Mouse (Mus musculus) forebrain, embryonic 15.5 days (tissue): Measurements from ENCODE around the gene Fndc5. TPM values are rescaled to one million over a fixed set of nuclear protein-coding genes. Genes with fewer than 3 reads are reported as not detected.

Experiments used
- ATAC-seq: fragments of 200-750 bp; cut with Nextera tagmentation; replicated peaks from 2 replicates; pipeline ENCODE4 v1.8.0; 2017; ENCODE audit warnings: mild to moderate bottlenecking, moderate TSS enrichment, moderate library complexity
- H3K27ac ChIP-seq: fragments of 300-500 bp; sonication (generic); replicated peaks from 2 replicates; pipeline ENCODE4 v1.5.1; 2015; ENCODE audit warnings: mild to moderate bottlenecking, inconsistent platforms
- H3K27me3 ChIP-seq: fragments of 300-500 bp; sonication (generic); 2 replicates; pipeline ENCODE4 v1.6.1; 2015; ENCODE audit warnings: inconsistent platforms
- H3K36me3 ChIP-seq: fragments of 300-500 bp; sonication (generic); 2 replicates; pipeline ENCODE4 v1.6.1; 2015; ENCODE audit warnings: mild to moderate bottlenecking, inconsistent platforms
- H3K4me1 ChIP-seq: fragments of 300-500 bp; sonication (generic); 2 replicates; pipeline ENCODE4 v1.6.1; 2015; ENCODE audit warnings: inconsistent platforms
- H3K4me2 ChIP-seq: fragments of 300-500 bp; sonication (generic); replicated peaks from 2 replicates; pipeline ENCODE4 v1.6.1; 2015; ENCODE audit warnings: mild to moderate bottlenecking, inconsistent platforms
- H3K4me3 ChIP-seq: fragments of 300-500 bp; sonication (generic); 2 replicates; pipeline ENCODE4 v1.5.1; 2015; ENCODE audit warnings: mild to moderate bottlenecking, inconsistent platforms
- H3K9ac ChIP-seq: fragments of 300-500 bp; sonication (generic); replicated peaks from 2 replicates; pipeline ENCODE4 v1.6.1; 2015; ENCODE audit warnings: mild to moderate bottlenecking, inconsistent platforms
- H3K9me3 ChIP-seq: fragments of 300-500 bp; sonication (generic); 2 replicates; pipeline ENCODE4 v1.6.1; 2016; ENCODE audit warnings: inconsistent platforms
- WGBS: fragments of 180-500 bp; shearing (Covaris S2); methylation state at CpG from one replicate; pipeline ENCODE4 v1.1.7; 2015; ENCODE audit warnings: mixed read lengths; 5-methylcytosine and 5-hydroxymethylcytosine counted together
- polyA plus RNA-seq: library from polyadenylated mRNA; unstranded; fragments of >200 nt; fragmentation: Nextera tagmentation; extraction: Ambion mirVana; gene quantifications from 2 replicates; pipeline ENCODE4 v1.2.1, GENCODE M21; 2015

Fndc5 gene
- polyA plus RNA-seq, 1 experiment from 2014 or later = 2.6 TPM

DNA sequence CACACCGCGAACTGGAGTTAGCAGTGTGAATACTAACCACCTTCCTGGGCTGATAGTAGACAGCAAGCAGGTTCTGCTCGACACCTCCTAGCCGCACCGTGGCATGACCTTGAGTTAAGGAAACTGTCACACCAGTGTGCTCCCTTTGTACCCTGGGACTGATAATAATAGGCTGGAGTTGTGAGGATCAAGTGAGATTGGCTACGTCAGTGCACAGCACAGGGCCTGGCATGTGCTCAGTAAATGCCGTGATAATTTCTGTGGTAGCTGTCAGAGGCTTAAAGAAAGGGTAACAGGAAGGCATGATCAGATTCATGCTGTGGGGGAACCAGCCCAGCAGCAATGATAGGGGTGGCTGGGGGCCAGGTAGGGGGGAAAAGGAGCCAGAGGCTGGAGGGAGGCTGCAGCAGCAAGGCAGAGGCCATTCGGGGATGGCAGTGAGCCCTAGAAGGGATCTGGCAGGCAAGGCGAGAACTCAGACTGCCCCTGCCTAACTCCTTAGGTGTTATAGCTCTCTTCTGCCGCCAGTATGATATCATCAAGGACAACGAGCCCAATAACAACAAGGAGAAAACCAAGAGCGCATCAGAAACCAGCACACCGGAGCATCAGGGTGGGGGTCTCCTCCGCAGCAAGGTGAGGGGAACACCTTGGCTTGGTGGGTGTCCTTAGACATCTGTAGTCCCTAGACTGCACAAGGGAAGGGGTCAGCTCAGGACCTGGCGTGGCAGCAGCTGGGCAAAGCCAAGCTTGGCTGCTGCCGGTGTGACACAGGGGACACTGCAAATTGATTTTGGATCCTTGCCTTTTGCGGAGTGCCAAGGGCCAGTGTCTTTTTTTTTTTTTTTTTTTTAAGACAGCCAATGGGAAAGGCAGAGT, 5.0 kb downstream of the Fndc5 start:
- H3K4me1 ChIP-seq = peaks cover 38% of the 10 kb centered on the region
- no peak for ATAC-seq
- no peak overlapping the region for H3K9ac ChIP-seq
- no peak overlapping the region for H3K27ac ChIP-seq
- no peaks in the 10 kb centered on the region for H3K36me3 ChIP-seq
- H3K4me3 ChIP-seq = no peak overlapping the region
- H3K9me3 ChIP-seq = no peaks in the 10 kb centered on the region
- peaks cover 11% of the 10 kb centered on the region; the same call in 1 of the 2 replicates for H3K27me3 ChIP-seq
- WGBS = 69% methylated on average over 17 of the region's 17 CpGs
- no peak overlapping the region for H3K4me2 ChIP-seq

DNA sequence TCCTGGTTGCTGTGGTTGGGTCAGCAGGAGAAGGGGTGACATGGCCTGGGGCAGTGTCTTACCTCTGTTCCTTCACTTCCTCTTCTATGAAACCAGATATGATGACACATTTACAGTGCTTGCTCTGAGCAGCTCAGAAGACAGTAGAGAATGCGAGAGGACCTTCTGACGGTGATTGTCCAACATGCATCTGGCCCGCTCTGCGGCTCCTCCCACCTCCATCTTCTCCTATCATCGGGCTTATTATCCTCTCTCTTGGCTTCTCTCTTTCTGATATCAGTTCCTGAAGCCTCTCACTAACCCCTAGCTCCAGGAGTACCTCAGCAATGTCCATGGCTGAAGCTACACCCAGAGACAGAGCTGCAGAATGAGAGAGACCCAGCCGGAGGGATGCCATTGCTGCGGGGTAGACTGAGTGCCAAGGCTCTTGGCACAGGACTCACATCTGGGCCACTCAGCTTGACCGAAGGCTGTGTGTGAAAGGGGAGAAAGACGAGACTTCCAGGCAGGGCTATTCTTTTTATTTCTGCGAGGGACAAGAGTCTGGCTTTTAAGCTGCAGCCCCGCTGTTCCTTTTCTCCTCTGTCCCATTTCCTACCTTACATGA, 5.7 kb downstream of the Fndc5 start:
- Histone ChIP-seq H3K9me3 (no peaks in the 10 kb centered on the region), H3K4me1 (peaks cover 37% of the 10 kb centered on the region), H3K4me3 (no peak overlapping the region), H3K9ac (no peak overlapping the region), H3K36me3 (no peaks in the 10 kb centered on the region), H3K27me3 (peaks cover 6% of the 10 kb centered on the region; the same call in 1 of the 2 replicates), H3K4me2 (no peak overlapping the region), H3K27ac (no peak overlapping the region)
- ATAC-seq = no peak
- WGBS = 79% methylated on average over 11 of the region's 11 CpGs

DNA sequence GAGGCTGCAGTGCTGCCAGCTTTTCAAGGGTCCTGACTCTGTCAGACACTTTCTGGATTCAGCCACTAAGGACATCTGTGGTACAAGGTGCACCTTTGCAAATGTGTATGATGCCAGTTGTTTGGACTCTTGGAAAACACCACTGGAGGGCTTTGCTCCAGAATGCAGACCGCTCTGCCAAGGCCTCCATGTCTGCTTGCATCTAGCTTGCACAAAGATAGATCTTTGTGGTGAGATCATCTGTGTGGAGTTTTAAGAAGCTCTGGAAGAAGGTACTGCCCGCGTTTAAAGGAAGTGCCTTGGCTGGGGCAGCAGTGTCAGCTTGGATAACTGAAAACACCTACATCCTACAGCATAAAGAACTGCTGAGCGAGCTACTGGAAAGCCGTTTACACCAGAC, 6.7 kb downstream of the Fndc5 start:
- no peaks in the 10 kb centered on the region for H3K9me3 ChIP-seq
- H3K9ac ChIP-seq = no peak overlapping the region
- no peak overlapping the region for H3K4me3 ChIP-seq
- H3K27ac ChIP-seq = 0 out of 2 replicates have a peak overlapping the region, but pooled peaks have one; percentile 86
- ATAC-seq = no peak
- peaks cover 45% of the 10 kb centered on the region for H3K4me1 ChIP-seq
- no peak overlapping the region for H3K4me2 ChIP-seq
- H3K27me3 ChIP-seq = no peaks in the 10 kb centered on the region
- no peaks in the 10 kb centered on the region for H3K36me3 ChIP-seq
- WGBS = 86% methylated on average over 5 of the region's 5 CpGs

DNA sequence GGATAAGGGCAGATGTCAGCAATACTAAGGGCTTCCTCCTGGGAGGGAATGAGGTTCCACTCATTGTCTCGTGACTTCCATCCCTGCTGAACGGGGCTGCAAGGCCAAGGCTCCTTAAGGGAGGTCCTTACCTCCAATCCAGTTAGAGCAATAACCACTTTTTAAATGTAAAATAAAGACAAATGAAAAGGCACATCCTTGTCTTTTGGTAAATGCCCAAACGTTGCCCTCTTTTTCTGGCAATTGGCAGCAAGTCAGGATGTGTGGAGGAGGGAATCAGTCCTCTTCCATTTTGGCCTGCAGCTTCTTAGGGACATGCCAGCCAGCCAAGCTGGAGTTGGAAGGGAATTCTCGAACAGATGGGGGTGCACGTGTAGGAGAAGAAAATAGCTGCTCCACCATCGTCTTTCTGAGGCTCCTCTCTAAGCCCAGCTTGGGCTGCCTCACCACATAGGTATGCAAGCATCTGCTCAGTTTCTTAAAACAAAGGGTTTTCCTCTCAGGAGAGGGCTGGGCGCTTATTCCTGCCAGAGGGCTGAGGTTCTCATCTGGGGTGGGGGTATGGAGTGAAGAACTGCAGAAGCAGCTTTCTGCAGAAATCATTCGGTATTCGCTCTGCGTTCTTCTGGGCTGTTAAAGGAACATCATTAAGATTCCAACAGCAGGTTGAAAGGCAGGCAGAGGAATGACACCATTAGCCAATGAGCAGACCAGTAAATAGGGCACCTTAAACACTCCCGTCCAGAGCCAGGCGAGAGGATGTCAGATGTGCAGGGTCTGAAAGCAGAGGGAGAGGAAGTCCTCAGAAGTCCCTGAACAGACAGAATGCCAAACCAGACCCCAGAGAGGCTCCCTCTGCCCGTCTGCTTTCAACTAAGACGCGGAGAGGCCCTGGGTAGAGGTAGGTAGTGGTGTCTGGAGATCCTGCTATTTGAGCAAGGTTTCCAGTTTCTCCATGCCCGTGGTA, 7.9 kb downstream of the Fndc5 start:
- WGBS = 36% methylated on average over 16 of the region's 16 CpGs
- Histone ChIP-seq H3K4me1 (peaks cover 47% of the 10 kb centered on the region), H3K27me3 (no peaks in the 10 kb centered on the region), H3K36me3 (peaks cover 6% of the 10 kb centered on the region; the same call in 1 of the 2 replicates), H3K9ac (no peak overlapping the region), H3K9me3 (no peaks in the 10 kb centered on the region), H3K4me3 (no peak overlapping the region), H3K27ac (peak overlapping the region; percentile 86), H3K4me2 (peak overlapping the region; percentile 14)
- ATAC-seq = peak; percentile 83

DNA sequence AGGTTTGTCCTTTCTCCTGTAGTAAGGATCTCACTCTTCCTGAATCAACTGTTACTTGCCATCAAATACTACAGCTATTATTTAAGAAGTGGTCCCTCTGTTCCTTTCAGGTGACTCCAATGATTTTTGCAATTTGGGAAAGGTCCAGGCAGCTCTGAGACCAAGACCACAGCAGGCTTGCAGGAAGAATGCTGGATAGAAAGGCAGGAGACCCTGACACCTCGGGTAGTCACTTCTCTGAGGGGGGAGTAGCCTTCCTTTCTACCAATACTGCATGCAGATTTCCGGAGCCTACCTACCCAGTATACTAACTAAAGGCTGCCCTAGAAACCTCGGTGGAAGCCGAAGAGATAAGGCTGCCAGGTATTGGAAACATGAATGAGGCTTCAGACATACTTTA, 8.6 kb downstream of the Fndc5 start:
- 68% methylated on average over 4 of the region's 4 CpGs for WGBS
- no peak for ATAC-seq

DNA sequence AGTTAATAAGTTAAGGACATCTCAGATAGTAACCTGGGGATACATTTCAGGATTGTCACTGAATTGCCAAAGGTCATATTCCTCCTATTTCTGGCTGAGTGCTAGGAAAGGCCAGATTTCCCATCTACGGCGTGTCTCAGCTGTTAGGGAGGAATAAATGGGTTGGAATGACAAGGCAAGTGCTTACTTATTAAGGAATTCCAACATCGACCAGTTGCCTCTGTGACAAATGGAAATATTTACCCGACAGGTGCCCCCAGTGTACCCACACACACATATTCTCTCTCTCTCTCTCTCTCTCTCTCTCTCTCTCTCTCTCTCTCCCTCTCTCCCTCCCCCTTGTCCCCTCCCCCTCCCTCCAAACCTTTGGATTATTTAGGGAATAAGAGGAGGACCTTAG, 9.1 kb downstream of the Fndc5 start:
- Histone ChIP-seq H3K27me3 (no peaks in the 10 kb centered on the region), H3K4me3 (no peak overlapping the region), H3K4me1 (peaks cover 47% of the 10 kb centered on the region), H3K4me2 (no peak overlapping the region), H3K27ac (no peak overlapping the region), H3K9ac (no peak overlapping the region), H3K9me3 (no peaks in the 10 kb centered on the region), H3K36me3 (peaks cover 7% of the 10 kb centered on the region; the same call in 1 of the 2 replicates)
- WGBS = 79% methylated on average over 4 of the region's 4 CpGs
- no peak for ATAC-seq

More for the DNA sequence above, 8.6 kb downstream of the Fndc5 start:
- peak overlapping the region; percentile 86 for H3K27ac ChIP-seq
- no peak overlapping the region for H3K4me2 ChIP-seq
- no peak overlapping the region for H3K4me3 ChIP-seq
- H3K36me3 ChIP-seq = peaks cover 7% of the 10 kb centered on the region; the same call in 1 of the 2 replicates
- H3K9me3 ChIP-seq = no peaks in the 10 kb centered on the region
- no peaks in the 10 kb centered on the region for H3K27me3 ChIP-seq
- H3K4me1 ChIP-seq = peaks cover 47% of the 10 kb centered on the region
- H3K9ac ChIP-seq = no peak overlapping the region

DNA sequence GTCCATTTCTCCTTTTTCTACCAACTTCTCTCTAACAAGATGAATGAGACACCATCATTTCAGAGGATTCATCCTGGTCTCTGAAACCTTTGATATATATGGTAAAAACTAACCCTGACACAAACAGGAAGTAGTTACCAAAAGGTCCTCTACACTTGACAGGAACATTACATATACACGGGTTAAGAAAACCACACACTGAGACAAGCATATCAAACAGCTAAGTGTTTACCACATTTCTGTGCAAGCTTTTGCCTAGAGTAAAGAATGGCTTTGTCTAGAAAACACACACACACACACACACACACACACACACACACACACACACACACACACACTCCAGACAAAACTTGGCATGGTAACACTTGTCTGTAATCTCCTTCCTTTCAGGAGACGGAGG, 9.6 kb downstream of the Fndc5 start:
- WGBS = 60% methylated on average over 2 of the region's 2 CpGs
- H3K9ac ChIP-seq = no peak overlapping the region
- H3K27ac ChIP-seq = no peak overlapping the region
- no peaks in the 10 kb centered on the region for H3K9me3 ChIP-seq
- H3K4me1 ChIP-seq = peaks cover 47% of the 10 kb centered on the region
- ATAC-seq = no peak
- H3K36me3 ChIP-seq = peaks cover 7% of the 10 kb centered on the region; the same call in 1 of the 2 replicates
- H3K4me3 ChIP-seq = no peak overlapping the region
- no peak overlapping the region for H3K4me2 ChIP-seq
- H3K27me3 ChIP-seq = no peaks in the 10 kb centered on the region

DNA sequence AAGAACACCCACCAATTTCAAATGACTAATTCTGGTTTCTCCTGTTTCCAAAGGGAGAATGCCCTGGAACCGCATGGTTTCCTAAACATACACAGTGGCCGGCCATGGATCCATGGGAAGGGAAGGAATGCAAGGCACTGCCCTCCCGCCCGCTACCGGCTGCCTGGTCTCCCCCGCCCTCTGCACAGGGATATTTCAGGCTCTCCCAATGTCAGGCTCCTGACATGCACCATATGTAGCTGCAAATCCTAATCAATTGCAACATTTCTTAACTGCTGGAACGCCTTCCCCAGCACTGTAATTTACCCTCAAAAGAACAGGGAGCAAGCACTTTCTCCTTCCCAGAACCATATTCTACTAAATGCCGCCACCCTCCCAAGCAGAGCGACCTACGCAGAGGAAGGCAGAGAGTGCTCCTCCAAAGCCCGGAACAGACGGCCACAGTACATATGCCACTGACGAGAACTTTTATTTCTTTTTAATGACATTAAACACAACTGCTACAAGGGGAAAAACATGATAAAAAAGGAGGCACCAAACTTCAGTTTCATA, 10.8 kb downstream of the Fndc5 start:
- Histone ChIP-seq H3K4me3 (no peak overlapping the region), H3K9ac (no peak overlapping the region), H3K9me3 (no peaks in the 10 kb centered on the region), H3K36me3 (peaks cover 8% of the 10 kb centered on the region; the same call in 1 of the 2 replicates), H3K4me1 (peaks cover 39% of the 10 kb centered on the region), H3K27me3 (no peaks in the 10 kb centered on the region), H3K27ac (no peak overlapping the region), H3K4me2 (no peak overlapping the region)
- 79% methylated on average over 13 of the region's 13 CpGs for WGBS
- ATAC-seq = no peak

DNA sequence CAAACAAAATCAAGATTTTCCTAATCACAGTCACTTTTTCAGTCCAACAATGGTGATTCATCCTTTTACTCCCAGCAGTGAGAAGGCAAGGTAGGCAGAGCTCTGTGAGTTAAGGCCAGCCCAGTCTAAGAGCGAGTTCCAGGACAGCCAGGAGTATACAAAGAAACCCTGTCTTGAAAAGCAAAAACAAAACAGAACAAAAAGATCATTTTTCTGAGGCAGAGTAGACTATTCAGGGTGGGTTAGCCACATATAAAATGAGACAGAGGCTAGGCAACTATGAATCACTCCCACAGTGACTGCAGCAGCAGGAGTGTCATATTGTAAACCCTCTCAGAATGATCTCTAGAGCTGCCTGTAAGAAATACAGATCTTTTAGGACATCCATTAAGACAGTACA, 12.5 kb downstream of the Fndc5 start:
- ATAC-seq = no peak
- Histone ChIP-seq H3K4me3 (no peak overlapping the region), H3K4me1 (peaks cover 30% of the 10 kb centered on the region), H3K9ac (no peak overlapping the region), H3K27ac (no peak overlapping the region), H3K9me3 (no peaks in the 10 kb centered on the region), H3K27me3 (no peaks in the 10 kb centered on the region), H3K4me2 (no peak overlapping the region), H3K36me3 (peaks cover 12% of the 10 kb centered on the region; the same call in 1 of the 2 replicates)
- 54% methylated on average over 1 of the region's 1 CpGs for WGBS

DNA sequence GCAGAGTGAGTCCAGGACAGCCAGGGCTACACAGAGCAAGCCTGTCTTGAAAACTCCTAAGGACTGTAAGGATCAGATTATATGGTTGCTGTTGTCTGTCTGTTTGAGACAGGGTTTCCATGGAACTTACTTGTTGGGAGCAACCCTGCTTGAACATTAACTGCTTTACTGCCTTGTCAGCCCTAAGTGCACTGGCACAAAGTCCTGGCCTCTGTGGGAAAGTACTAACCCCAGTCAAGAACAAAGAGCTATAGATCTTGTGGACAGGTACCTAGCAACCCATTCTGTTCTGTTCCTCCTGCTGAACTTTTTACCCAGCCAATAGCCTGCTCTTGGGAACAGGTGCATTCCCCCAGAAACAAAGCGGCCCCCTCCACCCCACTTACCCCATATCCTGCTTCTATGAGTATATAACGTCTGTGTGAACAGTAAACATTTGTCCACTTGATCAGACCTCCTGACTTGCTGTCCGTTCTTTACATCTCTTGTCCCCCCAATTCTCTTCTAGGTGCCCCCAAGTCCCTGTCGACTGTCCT, 14.5 kb downstream of the Fndc5 start:
- peaks cover 15% of the 10 kb centered on the region for H3K4me1 ChIP-seq
- H3K4me2 ChIP-seq = no peak overlapping the region
- no peaks in the 10 kb centered on the region for H3K9me3 ChIP-seq
- no peak overlapping the region for H3K4me3 ChIP-seq
- H3K36me3 ChIP-seq = peaks cover 15% of the 10 kb centered on the region; the same call in 1 of the 2 replicates
- H3K9ac ChIP-seq = no peak overlapping the region
- 91% methylated on average over 4 of the region's 4 CpGs for WGBS
- no peak overlapping the region for H3K27ac ChIP-seq
- ATAC-seq = no peak
- no peaks in the 10 kb centered on the region for H3K27me3 ChIP-seq

DNA sequence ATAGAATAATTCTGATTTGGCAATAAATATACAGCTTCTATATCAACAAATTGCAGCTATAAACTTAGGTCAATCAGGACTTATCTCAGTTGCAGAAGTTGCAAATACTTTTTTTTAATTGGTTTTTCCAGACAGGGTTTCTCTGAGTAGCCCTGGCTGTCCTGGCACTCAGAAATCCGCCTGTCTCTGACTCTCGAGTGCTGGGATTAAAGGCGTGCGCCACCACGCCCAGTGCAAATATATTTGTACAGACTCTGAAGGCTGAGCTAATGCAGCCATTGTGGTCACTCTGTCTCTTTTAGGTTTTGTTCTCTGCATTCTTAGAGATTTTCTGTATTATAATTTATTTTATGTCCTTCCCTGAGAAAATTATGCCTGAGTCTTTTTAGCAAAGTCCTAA, 20.7 kb downstream of the Fndc5 start:
- no peak for ATAC-seq
- Histone ChIP-seq H3K27me3 (no peaks in the 10 kb centered on the region), H3K36me3 (peaks cover 11% of the 10 kb centered on the region; the same call in 1 of the 2 replicates), H3K4me2 (no peak overlapping the region), H3K9me3 (no peaks in the 10 kb centered on the region), H3K9ac (no peak overlapping the region), H3K4me1 (peaks cover 5% of the 10 kb centered on the region; the same call in 1 of the 2 replicates), H3K4me3 (no peak overlapping the region), H3K27ac (no peak overlapping the region)
- 85% methylated on average over 5 of the region's 5 CpGs for WGBS
